Mouse (Mus musculus) brain, embryonic 14.5 days (tissue): ENCODE data around the gene Timmdc1.
"Not testable (repeated sequence)": the region's sequence is repeated elsewhere in the genome, so short reads cannot be mapped to it uniquely, and the experiment has no call there.

ENCODE experiments used
- CTCF ChIP-seq: fragments of 200-500 bp; IDR thresholded peaks from 2 replicates; pipeline ENCODE4 v1.5.1; 2012; ENCODE audit warnings: inconsistent platforms, mild to moderate bottlenecking, moderate library complexity, borderline replicate concordance; ENCODE audit not compliant: insufficient read depth, insufficient read length; ENCODE audit errors: extremely low read depth
- POLR2A ChIP-seq: fragments of 200-500 bp; IDR thresholded peaks from 2 replicates; pipeline ENCODE4 v1.6.1; 2012; ENCODE audit warnings: mild to moderate bottlenecking, inconsistent platforms, borderline replicate concordance; ENCODE audit not compliant: poor library complexity, insufficient read depth, insufficient read length, severe bottlenecking; ENCODE audit errors: extremely low read depth

DNA sequence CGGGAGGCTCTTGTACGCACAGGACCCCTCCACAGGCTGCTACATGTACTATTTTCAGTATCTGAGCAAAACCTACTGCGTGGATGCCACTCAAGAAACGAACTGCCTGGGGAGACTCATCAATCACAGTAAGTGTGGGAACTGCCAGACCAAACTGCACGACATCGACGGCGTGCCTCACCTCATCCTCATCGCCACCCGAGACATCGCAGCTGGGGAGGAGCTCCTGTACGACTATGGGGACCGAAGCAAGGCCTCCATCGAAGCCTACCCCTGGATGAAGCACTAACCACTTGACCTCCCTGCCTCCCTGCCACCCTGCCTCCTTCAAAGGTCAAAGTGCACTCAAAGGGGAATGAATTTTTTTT lies 45.2 kb downstream of the Timmdc1 start:
- not testable (repeated sequence) for TF ChIP-seq POLR2A, CTCF
